Mouse (Mus musculus): ENCODE data around the gene Tspyl3.

- TF ChIP-seq CTCF (conservative IDR thresholded peaks at IDR 0.05; ENCODE audit: low read length) (no peak), NANOG (IDR thresholded peaks at IDR 0.05; ENCODE audit: borderline replicate concordance, low read length) (no peak), POU5F1 (IDR thresholded peaks at IDR 0.05; ENCODE audit: borderline replicate concordance, low read length) (no peak)
Observed at GRCm38 (mm10) chr2:153259030-153259863, 34.0 kb upstream of the Tspyl3 start.

Measured in E14TG2a.4 (cell line).